Mouse (Mus musculus) erythroblast, embryonic 14.5 days (primary cell): ENCODE data around the gene Tfap2c.

ENCODE experiments used
- GATA1 ChIP-seq: IDR thresholded peaks from 2 replicates; pipeline ENCODE4 v1.6.1; 2012; ENCODE audit warnings: low read length, inconsistent platforms, mixed read lengths
- TAL1 ChIP-seq: IDR thresholded peaks from 3 replicates; pipeline ENCODE4 v1.6.1; 2012; ENCODE audit warnings: low read length, inconsistent platforms, mixed read lengths

DNA sequence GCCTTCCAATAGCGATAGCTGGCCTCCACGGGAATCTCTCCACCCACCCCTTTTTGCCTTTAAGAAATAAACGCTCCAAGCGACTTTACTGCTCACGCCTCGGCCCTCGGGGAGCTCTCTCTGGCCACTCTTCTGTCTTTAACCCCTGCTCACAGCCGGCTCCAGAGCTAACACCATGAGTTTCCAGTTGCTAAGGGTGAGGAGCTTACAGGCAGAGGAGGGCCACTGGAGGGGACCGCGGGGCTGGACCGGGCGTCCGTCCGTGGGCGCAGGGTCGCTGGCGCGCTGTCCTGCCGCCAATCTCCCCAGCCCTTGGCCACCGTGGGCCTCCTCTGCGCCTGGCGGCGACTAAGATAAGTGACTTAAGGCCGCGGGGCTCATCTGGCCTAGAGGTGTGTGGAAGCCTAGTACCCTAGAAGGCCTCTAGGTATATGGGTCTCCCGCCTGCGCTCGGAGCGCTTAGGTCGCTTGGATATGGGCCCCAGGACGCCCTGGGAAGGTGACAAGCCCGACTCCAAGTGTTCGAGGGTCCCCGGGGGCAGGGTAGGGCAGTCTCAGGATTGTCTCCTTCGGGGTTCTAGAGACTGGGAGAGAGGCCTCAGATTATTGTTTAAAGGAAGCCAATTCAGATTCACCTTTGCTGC is 3.7 kb upstream of the Tfap2c start:
- TF ChIP-seq GATA1: no peak
- no peak for TF ChIP-seq TAL1
